Comparison of ENCODE assay signal across 15 mouse cellular contexts in genomic region chr1:177565678-177566077, GRCm38 (mm10).
"Had no signal": no experiment of that assay in that cellular context is flagged by ENCODE, and none has a peak within 500 bp of the region (broad histone marks: within the 10 kb centered on the region; RNA-seq: fewer than 3 reads in every experiment).

No protein-coding gene starts in this region.

- H3K27me3 ChIP-seq: neural tube, embryonic 15.5 days; stomach, embryonic 15.5 days had no signal

- DNase-seq: retina, postnatal 1 day; right cerebral cortex, adult 18-20 months; right cerebral cortex, postnatal 14 days; right cerebral cortex, postnatal 25 days; right cerebral cortex, postnatal 4 days; spleen, adult 18-20 months; thymus, adult 18-20 months; thymus, adult 2 months; thymus, postnatal 14 days; thymus, postnatal 25 days; thymus, postnatal 36 days; thymus, postnatal 4 days had no signal

- H3K9me3 ChIP-seq: neural tube, embryonic 15.5 days; stomach, embryonic 15.5 days had no signal

- H3K9ac ChIP-seq: neural tube, embryonic 15.5 days; stomach, embryonic 15.5 days had no signal

- H3K4me1 ChIP-seq: stomach, embryonic 15.5 days had no signal

- H3K4me2 ChIP-seq: neural tube, embryonic 15.5 days; stomach, embryonic 15.5 days had no signal

- H3K27ac ChIP-seq: neural tube, embryonic 15.5 days; stomach, embryonic 15.5 days; stomach, postnatal 0 days had no signal

- H3K36me3 ChIP-seq: neural tube, embryonic 15.5 days; stomach, embryonic 15.5 days had no signal

- H3K4me3 ChIP-seq: neural tube, embryonic 15.5 days; stomach, embryonic 15.5 days had no signal
